Mouse (Mus musculus): ENCODE measurements around the gene Sspo. TPM values are rescaled to one million over a fixed set of nuclear protein-coding genes. Genes with fewer than 3 reads are reported as not detected.

Sspo gene
- polyA plus RNA-seq, 1 experiment from 2014 or later = 0.19 TPM

DNA sequence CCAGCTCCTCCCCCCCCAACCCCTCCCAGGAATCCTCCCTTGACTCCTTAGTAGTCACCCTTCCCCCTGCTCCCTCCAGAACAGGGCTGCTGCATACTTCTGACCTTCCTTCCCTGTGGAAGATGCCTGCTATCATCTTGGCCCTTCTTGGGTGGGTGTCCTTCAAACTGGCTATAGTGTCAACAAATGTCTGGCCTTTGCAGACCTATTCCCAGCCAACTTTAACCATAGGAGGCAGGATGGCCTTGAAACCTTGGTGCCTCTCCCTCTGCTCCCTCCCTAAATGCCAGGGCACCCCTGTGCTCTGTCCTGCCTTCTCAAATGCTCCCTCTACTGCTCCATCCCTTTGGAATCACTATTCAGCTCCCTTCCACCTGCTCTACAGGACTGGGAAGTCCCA, 8.4 kb upstream of the Sspo start:
- Histone ChIP-seq H3K4me3 (peak overlapping the region; percentile 46), H3K27me3 (ENCODE audit: poor library complexity, severe bottlenecking) (peaks cover 69% of the 10 kb centered on the region), H3K4me1 (peaks cover 61% of the 10 kb centered on the region), H3K27ac (0 out of 2 replicates have a peak overlapping the region, but pooled peaks have one; percentile 45), H3K36me3 (replicated peaks) (peaks cover 53% of the 10 kb centered on the region), H3K9me3 (peaks cover 12% of the 10 kb centered on the region; the same call in 1 of the 2 replicates)
- DNase-seq (ENCODE audit: extremely low spot score, low spot score) = no peak

DNA sequence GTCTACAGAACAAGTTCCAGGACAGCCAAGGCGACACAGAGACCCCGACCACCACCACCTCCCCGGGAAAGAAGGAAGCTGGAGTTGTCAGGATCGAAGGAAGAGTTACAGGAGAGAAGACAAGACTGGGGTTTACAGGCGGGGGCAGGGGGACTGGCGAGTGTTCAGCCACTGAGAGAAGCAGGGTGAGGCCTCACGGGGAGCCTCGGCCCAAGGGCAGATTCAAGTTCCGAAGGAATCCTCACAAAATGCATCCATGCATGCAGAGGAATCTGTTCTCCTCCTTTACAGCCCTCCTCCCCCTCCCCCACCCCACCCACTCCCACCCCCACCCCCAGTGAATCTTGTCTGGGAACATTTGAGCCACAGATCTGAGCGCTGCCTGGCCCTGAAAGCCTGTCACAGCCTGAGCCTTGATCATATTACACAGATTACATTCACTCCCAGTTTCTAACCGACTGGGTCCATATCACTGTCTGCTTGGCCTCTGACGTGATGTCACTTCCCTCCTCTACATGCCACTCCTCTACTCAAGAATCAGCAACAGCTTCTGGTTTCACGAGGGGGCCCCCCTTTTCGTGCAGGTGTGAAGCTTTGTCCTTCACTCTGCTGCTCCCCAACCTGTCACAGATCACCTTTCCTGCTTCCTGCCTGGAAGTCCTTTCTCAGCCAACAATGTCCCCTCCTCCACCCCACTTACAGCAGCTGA, 7.6 kb upstream of the Sspo start:
- Histone ChIP-seq H3K4me1 (peaks cover 69% of the 10 kb centered on the region), H3K27me3 (ENCODE audit: poor library complexity, severe bottlenecking) (peaks cover 64% of the 10 kb centered on the region), H3K9me3 (peaks cover 12% of the 10 kb centered on the region; the same call in 1 of the 2 replicates), H3K36me3 (replicated peaks) (peaks cover 53% of the 10 kb centered on the region), H3K4me3 (no peak overlapping the region; the same call in 1 of the 2 replicates), H3K27ac (peak overlapping the region; percentile 45; the same call in 1 of the 2 replicates)
- WGBS = 37% methylated on average over 14 of the region's 14 CpGs
- DNase-seq (ENCODE audit: extremely low spot score, low spot score) = no peak

DNA sequence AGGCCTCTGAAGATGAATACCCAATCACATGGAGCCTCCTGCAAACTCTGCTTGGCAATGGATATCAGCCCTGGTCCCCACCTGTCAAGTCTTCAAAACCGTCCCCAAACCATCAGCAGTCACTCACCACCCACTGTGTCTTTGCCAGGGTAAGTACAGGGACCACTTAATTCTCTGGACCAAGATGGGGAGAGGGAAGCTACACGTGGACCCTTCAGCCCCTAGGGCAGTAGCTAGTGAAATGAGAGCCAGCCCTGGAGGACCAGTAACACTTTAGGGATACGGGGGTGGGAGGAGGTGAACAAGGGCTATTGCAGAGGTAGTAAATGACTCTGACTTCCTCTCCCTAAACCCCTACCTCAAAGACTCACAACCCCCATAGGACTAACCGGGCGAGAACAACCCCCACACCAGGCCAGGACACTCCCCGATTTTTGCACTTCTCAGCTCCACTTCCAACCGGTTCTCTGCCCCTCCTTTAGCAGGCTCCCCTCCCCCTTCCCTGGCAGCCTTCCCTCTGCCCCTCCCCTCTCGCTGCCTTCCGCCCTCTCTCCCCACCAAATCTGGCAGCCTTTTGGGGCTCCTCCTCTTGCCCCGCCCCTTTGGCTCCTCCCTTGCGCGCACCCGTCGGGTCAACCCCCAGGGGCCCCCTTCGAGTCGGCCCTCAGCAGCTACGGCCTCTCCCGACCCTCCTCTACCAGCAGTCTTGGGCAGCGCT, 4.3 kb upstream of the Sspo start:
- peaks cover 31% of the 10 kb centered on the region for H3K36me3 ChIP-seq (replicated peaks)

DNA sequence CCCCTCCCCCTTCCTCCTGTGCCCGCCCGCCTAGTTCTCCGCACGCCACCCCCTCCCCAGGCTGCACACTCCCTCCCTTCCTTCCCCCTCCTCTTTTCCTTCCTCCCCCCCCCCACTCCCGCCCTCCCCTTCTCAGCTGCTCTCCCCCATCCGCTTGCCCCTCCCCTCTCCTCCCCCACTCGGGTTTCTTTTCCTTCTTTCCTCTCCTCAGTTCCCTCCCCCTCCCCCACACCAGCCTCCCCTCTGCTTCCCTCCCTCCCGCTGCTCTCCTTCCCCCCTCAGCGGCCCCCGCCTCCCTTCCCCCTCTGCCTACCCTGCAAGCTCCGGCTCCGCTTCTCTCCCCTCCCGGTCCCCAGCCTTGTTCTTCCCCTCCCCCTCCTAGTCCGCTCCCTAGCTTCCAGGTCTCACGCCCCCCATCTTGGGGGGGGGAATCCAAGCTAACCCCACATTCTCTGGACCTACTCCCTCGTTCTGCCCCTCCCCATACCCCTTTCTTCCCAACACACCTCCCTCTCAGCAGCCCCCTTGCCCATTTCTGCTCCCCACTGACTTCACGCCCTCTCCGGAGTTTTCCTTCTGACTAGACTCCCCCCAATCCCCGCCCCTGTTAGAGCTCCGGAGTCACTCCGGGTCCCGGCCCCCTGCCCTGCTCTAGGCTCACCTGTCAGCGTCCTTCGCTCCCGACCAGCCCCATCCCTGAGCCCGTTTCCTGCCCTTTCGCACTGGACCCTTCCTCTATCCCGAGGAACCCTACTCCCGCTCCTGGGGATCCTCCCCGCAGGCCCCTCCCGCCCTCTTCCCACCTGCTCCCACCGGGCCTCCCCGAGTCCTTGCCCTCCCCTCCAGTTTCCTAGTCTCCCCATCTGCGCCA, 3.5 kb upstream of the Sspo start:
- H3K4me1 ChIP-seq = peaks cover 64% of the 10 kb centered on the region
- DNase-seq (ENCODE audit: extremely low spot score, low spot score) = peak; percentile 97
- 1% methylated on average over 29 of the region's 34 CpGs for WGBS

More for the DNA sequence above, 4.3 kb upstream of the Sspo start:
- peak; percentile 31 for DNase-seq (ENCODE audit: extremely low spot score, low spot score)
- H3K27me3 ChIP-seq (ENCODE audit: poor library complexity, severe bottlenecking) = peaks cover 54% of the 10 kb centered on the region
- H3K27ac ChIP-seq = peak overlapping the region; percentile 96
- peaks cover 12% of the 10 kb centered on the region; the same call in 1 of the 2 replicates for H3K9me3 ChIP-seq
- H3K4me1 ChIP-seq = peaks cover 72% of the 10 kb centered on the region
- WGBS = 2% methylated on average over 18 of the region's 19 CpGs
- peak overlapping the region; percentile 63 for H3K4me3 ChIP-seq

DNA sequence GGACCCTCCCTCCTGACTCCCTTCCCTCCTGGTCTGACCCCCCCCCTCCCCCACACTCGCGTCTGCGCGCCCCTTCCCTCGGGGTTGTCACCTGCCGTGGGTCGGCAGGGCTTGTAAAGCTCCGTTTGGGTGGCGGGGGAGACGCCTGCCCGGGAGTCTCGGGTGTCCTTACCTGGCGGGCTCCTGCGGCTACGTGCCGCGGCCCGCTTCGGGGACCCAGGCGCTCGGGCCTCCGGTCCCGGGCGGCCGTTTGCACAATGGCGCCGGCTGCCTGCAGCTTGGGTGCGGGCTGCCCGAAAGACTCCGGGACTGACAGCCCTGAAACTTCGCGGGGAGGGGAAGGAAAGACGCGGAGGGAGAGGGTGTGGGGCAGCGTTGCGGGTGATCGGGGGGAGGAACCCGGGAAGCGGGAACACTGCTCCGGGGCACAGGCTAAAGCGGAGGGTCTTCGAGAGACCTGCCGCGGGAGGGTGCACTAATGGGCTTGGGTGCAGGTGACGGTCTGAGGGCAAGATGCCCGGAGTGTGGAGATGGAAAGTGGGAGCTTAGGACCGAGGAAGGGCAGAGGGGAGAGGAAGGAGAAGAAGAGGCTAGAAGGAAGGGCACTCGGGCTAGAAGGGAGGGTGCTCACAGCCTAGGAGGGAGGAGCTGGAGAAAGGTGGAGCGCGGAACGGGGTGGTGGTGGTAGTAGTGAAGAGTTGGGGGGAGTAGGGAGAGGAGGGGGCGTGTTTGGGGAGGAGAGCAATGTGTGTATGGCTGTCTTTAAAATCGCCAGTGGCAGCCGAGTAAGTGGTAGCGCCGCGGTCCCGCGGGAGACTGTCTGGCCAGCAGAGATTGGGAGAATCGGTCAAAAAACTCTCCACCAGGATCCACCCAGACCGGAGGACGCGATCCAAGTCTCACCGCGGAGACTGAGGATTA, 2.6 kb upstream of the Sspo start, which contains the start of gene Zfp467:
Gene Zfp467, minus strand, starts transcription at position 645 of the 921 bp plus-strand sequence.
- peaks cover 12% of the 10 kb centered on the region; the same call in 1 of the 2 replicates for H3K9me3 ChIP-seq
- peaks cover 37% of the 10 kb centered on the region for H3K27me3 ChIP-seq (ENCODE audit: poor library complexity, severe bottlenecking)
- H3K4me1 ChIP-seq = peaks cover 55% of the 10 kb centered on the region
- peaks cover 21% of the 10 kb centered on the region for H3K36me3 ChIP-seq (replicated peaks)
- peak; percentile 41 for DNase-seq (ENCODE audit: extremely low spot score, low spot score)
- H3K27ac ChIP-seq = peak within 1 kb of the TSS; percentile 96
- peak within 1 kb of the TSS; percentile 63 for H3K4me3 ChIP-seq
- under 1% methylated on average over 65 of the region's 65 CpGs for WGBS

More for the DNA sequence above, 3.5 kb upstream of the Sspo start:
- Histone ChIP-seq H3K27me3 (ENCODE audit: poor library complexity, severe bottlenecking) (peaks cover 46% of the 10 kb centered on the region), H3K4me3 (peak overlapping the region; percentile 63), H3K27ac (peak overlapping the region; percentile 96), H3K36me3 (replicated peaks) (peaks cover 26% of the 10 kb centered on the region), H3K9me3 (peaks cover 12% of the 10 kb centered on the region; the same call in 1 of the 2 replicates)

DNA sequence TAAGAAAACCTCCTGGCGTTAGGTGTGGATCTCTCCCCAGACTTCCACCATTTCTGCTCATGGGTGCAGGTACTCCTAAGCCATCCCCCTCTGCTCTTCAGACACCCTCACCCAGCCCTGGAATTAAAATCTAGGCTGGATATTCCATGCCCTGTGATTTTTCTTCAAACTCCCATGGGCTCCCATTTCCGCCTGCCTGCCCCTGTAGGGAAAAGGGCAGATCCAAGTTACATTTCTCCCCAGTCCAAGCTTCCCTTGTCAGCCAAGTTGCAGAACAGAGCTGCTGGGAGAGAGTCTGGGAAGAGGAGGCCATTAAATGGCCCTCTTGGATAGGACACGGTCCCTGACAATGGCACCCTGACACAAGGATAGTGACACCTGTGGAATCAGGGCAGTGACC, 1.8 kb upstream of the Sspo start:
- peaks cover 12% of the 10 kb centered on the region; the same call in 1 of the 2 replicates for H3K9me3 ChIP-seq
- 32% methylated on average over 3 of the region's 3 CpGs for WGBS
- H3K36me3 ChIP-seq (replicated peaks) = peaks cover 15% of the 10 kb centered on the region
- H3K4me1 ChIP-seq = peaks cover 47% of the 10 kb centered on the region
- H3K27ac ChIP-seq = peak overlapping the region; percentile 96
- peak overlapping the region; percentile 63 for H3K4me3 ChIP-seq
- no peak for DNase-seq (ENCODE audit: extremely low spot score, low spot score)
- H3K27me3 ChIP-seq (ENCODE audit: poor library complexity, severe bottlenecking) = peaks cover 29% of the 10 kb centered on the region

DNA sequence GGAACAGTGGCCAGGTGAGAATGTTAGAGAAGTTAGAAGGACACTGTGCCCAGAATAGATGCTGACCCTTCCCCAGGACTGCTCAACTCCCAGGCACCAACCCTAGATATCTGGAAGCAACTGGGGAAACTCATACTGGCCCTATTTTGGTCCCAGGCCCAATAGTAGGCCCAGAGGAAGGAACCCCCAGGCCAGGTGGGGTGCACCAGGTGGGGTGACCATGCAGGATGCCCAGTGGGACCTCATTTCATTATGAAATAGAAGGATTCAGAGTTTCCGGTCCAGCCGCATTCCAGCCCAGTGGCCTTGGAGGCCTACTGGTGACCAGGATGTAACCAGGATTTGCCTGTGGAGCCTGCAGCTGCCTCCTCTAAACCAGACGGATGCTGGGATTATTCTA, 1.1 kb upstream of the Sspo start:
- 59% methylated on average over 3 of the region's 3 CpGs for WGBS
- Histone ChIP-seq H3K4me1 (peaks cover 44% of the 10 kb centered on the region), H3K27ac (0 out of 2 replicates have a peak overlapping the region, but pooled peaks have one; percentile 12), H3K36me3 (replicated peaks) (peaks cover 8% of the 10 kb centered on the region), H3K9me3 (peaks cover 8% of the 10 kb centered on the region; the same call in 1 of the 2 replicates), H3K27me3 (ENCODE audit: poor library complexity, severe bottlenecking) (peaks cover 23% of the 10 kb centered on the region), H3K4me3 (no peak overlapping the region)
- no peak for DNase-seq (ENCODE audit: extremely low spot score, low spot score)

DNA sequence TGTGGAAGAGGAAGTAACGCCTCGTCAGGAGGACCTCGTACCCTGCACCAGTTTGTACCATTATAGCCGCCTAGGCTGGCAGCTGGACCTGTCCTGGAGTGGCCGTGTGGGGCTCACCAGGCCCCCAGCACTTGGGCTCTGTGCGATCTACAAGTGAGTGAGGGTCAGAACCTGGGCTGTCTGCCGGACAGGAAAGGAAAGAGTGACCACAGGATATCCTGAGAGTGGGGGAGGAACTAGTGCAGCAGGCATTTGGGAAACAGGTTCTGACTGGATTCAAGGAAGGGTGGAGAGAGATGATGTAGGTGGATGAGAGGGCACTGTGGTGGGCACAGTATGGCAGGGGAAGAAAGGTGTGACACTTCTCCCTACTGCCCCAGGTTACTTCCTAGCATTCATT, 498 bp downstream of the Sspo start:
- 82% methylated on average over 7 of the region's 7 CpGs for WGBS
- H3K27me3 ChIP-seq (ENCODE audit: poor library complexity, severe bottlenecking) = peaks cover 23% of the 10 kb centered on the region
- no peak for DNase-seq (ENCODE audit: extremely low spot score, low spot score)
- no peaks in the 10 kb centered on the region for H3K9me3 ChIP-seq
- H3K27ac ChIP-seq = 0 out of 2 replicates have a peak overlapping the region, but pooled peaks have one; percentile 35
- no peaks in the 10 kb centered on the region for H3K36me3 ChIP-seq (replicated peaks)
- H3K4me3 ChIP-seq = no peak overlapping the region
- H3K4me1 ChIP-seq = peaks cover 35% of the 10 kb centered on the region

DNA sequence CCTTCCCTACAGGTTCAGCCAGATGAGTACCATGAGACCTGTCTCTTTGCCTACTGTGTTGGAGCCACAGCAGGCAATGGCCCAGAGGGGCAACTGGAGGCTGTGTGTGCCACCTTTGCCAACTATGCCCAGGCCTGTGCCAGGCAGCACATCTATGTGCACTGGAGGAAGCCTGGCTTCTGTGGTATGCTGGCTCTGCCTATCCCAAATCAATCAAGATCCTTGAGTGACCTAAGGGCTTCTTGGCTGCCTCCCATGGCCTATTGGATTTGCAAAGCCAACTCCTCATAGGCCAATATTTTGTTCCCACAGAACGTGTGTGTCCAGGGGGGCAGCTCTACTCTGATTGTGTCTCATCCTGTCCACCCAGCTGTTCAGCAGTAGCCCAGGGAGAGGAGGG, 4.1 kb downstream of the Sspo start:
- Histone ChIP-seq H3K36me3 (replicated peaks) (no peaks in the 10 kb centered on the region), H3K27ac (no peak overlapping the region), H3K27me3 (ENCODE audit: poor library complexity, severe bottlenecking) (peaks cover 11% of the 10 kb centered on the region), H3K4me3 (no peak overlapping the region), H3K4me1 (peaks cover 2% of the 10 kb centered on the region), H3K9me3 (no peaks in the 10 kb centered on the region)
- WGBS = 77% methylated on average over 1 of the region's 1 CpGs
- no peak for DNase-seq (ENCODE audit: extremely low spot score, low spot score)

DNA sequence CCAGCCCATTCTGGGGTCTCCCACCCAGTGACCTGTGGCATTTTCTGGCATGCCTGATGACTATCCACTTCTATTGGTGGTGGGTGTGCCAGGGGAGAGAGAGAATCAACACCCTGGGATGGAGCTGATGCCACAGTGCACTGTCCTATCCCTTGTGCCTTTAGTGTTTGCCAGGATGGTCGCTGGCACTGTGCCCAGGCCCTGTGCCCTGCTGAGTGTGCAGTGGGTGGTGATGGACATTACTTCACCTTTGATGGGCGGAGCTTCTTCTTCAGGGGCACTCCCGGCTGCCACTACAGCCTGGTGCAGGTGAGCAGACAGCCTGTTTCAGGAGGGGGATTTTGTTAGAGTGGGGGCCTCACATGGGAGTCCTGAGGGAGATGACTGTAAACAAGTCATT, 4.7 kb downstream of the Sspo start:
- H3K4me3 ChIP-seq = no peak overlapping the region
- H3K4me1 ChIP-seq = no peaks in the 10 kb centered on the region
- 0 out of 2 replicates have a peak, but pooled peaks cover 8% of the 10 kb centered on the region for H3K27me3 ChIP-seq (ENCODE audit: poor library complexity, severe bottlenecking)
- WGBS = 73% methylated on average over 3 of the region's 3 CpGs
- no peaks in the 10 kb centered on the region for H3K9me3 ChIP-seq
- no peaks in the 10 kb centered on the region for H3K36me3 ChIP-seq (replicated peaks)
- no peak overlapping the region for H3K27ac ChIP-seq
- no peak for DNase-seq (ENCODE audit: extremely low spot score, low spot score)

DNA sequence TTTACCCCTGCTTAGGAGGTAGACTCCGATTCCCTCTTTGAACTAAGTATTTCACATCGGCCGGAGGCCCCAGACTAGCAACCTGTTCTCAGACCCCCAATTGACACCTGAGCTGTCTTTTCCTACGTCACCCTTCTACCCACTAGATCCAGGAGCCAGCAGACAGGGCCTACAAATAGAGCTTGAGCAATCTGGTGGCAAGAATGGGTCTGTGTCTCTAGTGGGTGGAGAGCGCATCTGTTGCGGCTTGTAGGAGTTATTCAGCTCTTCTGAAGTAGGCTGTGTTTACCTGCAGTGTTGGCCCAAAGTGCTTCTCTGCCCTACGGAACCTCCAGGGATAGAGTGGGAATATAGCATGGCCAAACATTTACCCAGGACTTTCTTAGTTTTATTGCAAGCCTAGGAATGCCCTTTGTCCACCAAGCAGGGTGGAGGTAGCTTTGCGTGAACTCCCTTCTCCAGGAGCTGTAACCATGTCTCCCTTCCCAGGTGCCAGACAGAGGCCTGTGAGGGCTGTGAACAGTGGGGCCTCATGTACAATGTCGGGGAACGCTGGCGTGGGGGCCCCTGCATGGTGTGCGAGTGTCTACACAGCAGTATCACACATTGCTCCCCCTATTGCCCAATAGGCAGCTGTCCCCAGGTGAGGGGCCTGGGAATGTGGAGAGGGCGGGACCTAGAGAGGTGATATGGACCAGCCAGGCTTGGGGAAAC, 17.1 kb downstream of the Sspo start:
- DNase-seq (ENCODE audit: extremely low spot score, low spot score) = no peak
- 96% methylated on average over 13 of the region's 13 CpGs for WGBS
- no peaks in the 10 kb centered on the region for H3K9me3 ChIP-seq
- no peak overlapping the region for H3K27ac ChIP-seq
- no peak overlapping the region for H3K4me3 ChIP-seq
- no peaks in the 10 kb centered on the region for H3K27me3 ChIP-seq (ENCODE audit: poor library complexity, severe bottlenecking)
- H3K4me1 ChIP-seq = peaks cover 27% of the 10 kb centered on the region
- H3K36me3 ChIP-seq (replicated peaks) = no peaks in the 10 kb centered on the region
